Comparison of ENCODE assay signal across 8 mouse cellular contexts in the genomic region with DNA sequence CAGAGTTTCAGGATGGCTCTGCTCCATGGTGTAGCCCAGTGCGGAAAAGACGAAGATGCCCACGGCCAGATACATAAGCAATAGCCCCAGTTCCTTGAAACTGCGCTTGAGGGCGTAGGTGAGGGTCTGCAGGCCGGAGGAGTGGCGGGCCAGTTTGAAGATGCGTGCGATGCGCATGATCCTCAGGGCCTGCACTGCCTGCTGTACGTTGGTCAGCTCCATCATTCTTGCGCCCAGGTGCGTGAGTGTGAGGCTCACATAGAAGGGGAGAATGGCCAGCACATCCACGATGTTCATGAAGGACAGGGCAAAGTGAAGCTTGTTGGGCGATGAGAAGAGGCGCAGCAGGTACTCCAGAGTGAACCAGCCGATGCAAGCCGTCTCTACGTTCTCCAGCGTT. TPM values are rescaled to one million over a fixed set of nuclear protein-coding genes. Genes with fewer than 3 reads are reported as not detected.
DNase-seq lines count a peak whose midpoint lies in the region; ATAC-seq and TF ChIP-seq lines count a peak whose summit lies in the region.

No protein-coding gene starts in this region.

- no peak overlapping the region for H3K9ac ChIP-seq in heart, embryonic 12.5 days
- peak overlapping the region; percentile 78; the same call in 1 of the 2 replicates for H3K9ac ChIP-seq in hindbrain, embryonic 13.5 days
- H3K9ac ChIP-seq in midbrain, embryonic 14.5 days (replicated peaks; ENCODE audit: low read length), result no peak overlapping the region

- H3K9me3 ChIP-seq in heart, embryonic 12.5 days (replicated peaks), result no peaks in the 10 kb centered on the region
- H3K9me3 ChIP-seq in hindbrain, embryonic 13.5 days, result no peaks in the 10 kb centered on the region
- no peaks in the 10 kb centered on the region for H3K9me3 ChIP-seq in midbrain, embryonic 14.5 days (ENCODE audit: control insufficient read depth, low read length)

- TF ChIP-seq POLR2A in cortical plate, adult 2 months (IDR thresholded peaks at IDR 0.05; ENCODE audit: extremely low read depth, insufficient read depth, low read length), result no peak

- H3K27ac ChIP-seq in heart, embryonic 12.5 days (ENCODE audit: poor library complexity, severe bottlenecking), result no peak overlapping the region
- H3K27ac ChIP-seq in cortical plate, adult 2 months (ENCODE audit: insufficient read depth, low read length), result peak overlapping the region; percentile 61
- H3K27ac ChIP-seq in hindbrain, embryonic 13.5 days, result no peak overlapping the region
- H3K27ac ChIP-seq in midbrain, embryonic 14.5 days (replicated peaks; ENCODE audit: low read depth, low read length), result no peak overlapping the region

- TF ChIP-seq CTCF in cortical plate, adult 2 months (IDR thresholded peaks at IDR 0.05; ENCODE audit: extremely low read depth, insufficient read depth, low read length), result no peak

- DNase-seq in heart, postnatal 10 days, result no peak
- DNase-seq in midbrain, embryonic 14.5 days, result no peak
- no peak for DNase-seq in urinary bladder, postnatal 4 days (ENCODE audit: low spot score in 2 of 2)
- no peak for DNase-seq in embryo, embryonic 11 days
- no peak for DNase-seq in adrenal gland, adult (ENCODE audit: inconsistent age in 2 of 2, low spot score in 1 of 2)

- 68% methylated on average over 20 of the region's 20 CpGs for WGBS in heart, embryonic 12.5 days
- 75% methylated on average over 20 of the region's 20 CpGs for WGBS in hindbrain, embryonic 13.5 days
- WGBS in midbrain, embryonic 14.5 days, result 79% methylated on average over 20 of the region's 20 CpGs

- H3K4me1 ChIP-seq in heart, embryonic 12.5 days (replicated peaks), result peaks cover 22% of the 10 kb centered on the region
- H3K4me1 ChIP-seq in cortical plate, adult 2 months (ENCODE audit: control insufficient read depth, insufficient read depth, low read length), result no peaks in the 10 kb centered on the region; the same call in 1 of the 2 replicates
- H3K4me1 ChIP-seq in hindbrain, embryonic 13.5 days (replicated peaks), result peaks cover 23% of the 10 kb centered on the region
- 0 out of 2 replicates have a peak, but pooled peaks cover 4% of the 10 kb centered on the region for H3K4me1 ChIP-seq in midbrain, embryonic 14.5 days (ENCODE audit: control insufficient read depth, insufficient read depth, low read length)

- peak overlapping the region; percentile 96 for H3K4me2 ChIP-seq in heart, embryonic 12.5 days
- peak overlapping the region; percentile 94 for H3K4me2 ChIP-seq in hindbrain, embryonic 13.5 days
- peak overlapping the region; percentile 95 for H3K4me2 ChIP-seq in midbrain, embryonic 14.5 days (ENCODE audit: low read length)

- peaks cover 30% of the 10 kb centered on the region for H3K27me3 ChIP-seq in heart, embryonic 12.5 days (replicated peaks)
- peaks cover 41% of the 10 kb centered on the region for H3K27me3 ChIP-seq in hindbrain, embryonic 13.5 days
- peaks cover 14% of the 10 kb centered on the region for H3K27me3 ChIP-seq in midbrain, embryonic 14.5 days (ENCODE audit: control insufficient read depth, insufficient read depth, low read length)

- H3K36me3 ChIP-seq in heart, embryonic 12.5 days, result no peaks in the 10 kb centered on the region
- no peaks in the 10 kb centered on the region for H3K36me3 ChIP-seq in hindbrain, embryonic 13.5 days
- no peaks in the 10 kb centered on the region for H3K36me3 ChIP-seq in midbrain, embryonic 14.5 days (ENCODE audit: control insufficient read depth, insufficient read depth, low read length)

- intact Hi-C loops in heart, postnatal 10 days (cut with DNase I), result loop anchor here (10.0 kb wide), 1 partner anchor 140 kb away; no protein-coding TSS in a partner anchor

- ATAC-seq in heart, embryonic 12.5 days (ENCODE audit: insufficient number of reproducible peaks, low FRiP score), result no peak
- ATAC-seq in hindbrain, embryonic 13.5 days (ENCODE audit: low FRiP score), result no peak
- no peak for ATAC-seq in midbrain, embryonic 14.5 days (ENCODE audit: low FRiP score, low TSS enrichment)

- H3K4me3 ChIP-seq in heart, embryonic 12.5 days, result peak overlapping the region; percentile 57
- peak overlapping the region; percentile 65 for H3K4me3 ChIP-seq in cortical plate, adult 2 months (ENCODE audit: insufficient read depth, low read length)
- peak overlapping the region; percentile 56 for H3K4me3 ChIP-seq in hindbrain, embryonic 13.5 days
- peak overlapping the region; percentile 65 for H3K4me3 ChIP-seq in midbrain, embryonic 14.5 days (replicated peaks; ENCODE audit: low read depth, low read length)

RNA-seq across cellular contexts. Expression of gene Kcnf1, which starts 1.6 kb away (rescaled TPM):
- polyA plus RNA-seq in heart, embryonic 12.5 days (2016; fragmentation: Nextera tagmentation; extraction: Ambion mirVana), result 0.50 and 0.55 TPM in 2 replicates
- total RNA-seq in heart, postnatal 10 days (2021), result not detected
- 56.5 and 58.4 TPM in 2 replicates for polyA plus RNA-seq in cortical plate, adult 2 months (2012; rRNA removed)
- polyA plus RNA-seq in hindbrain, embryonic 13.5 days (2015; fragmentation: Nextera tagmentation; extraction: Ambion mirVana), result 2.5 and 3.0 TPM in 2 replicates
- 2.1 and 2.3 TPM in 2 replicates for polyA plus RNA-seq in midbrain, embryonic 14.5 days (2014; fragmentation: Nextera tagmentation; extraction: Ambion mirVana)

Comparison
In these comparisons a context has a peak if more than half of its experiments do, and no peak if none do; other contexts are left out.
1. RNA of gene Kcnf1, which starts 1.6 kb away (polyA plus RNA-seq): 56.5 to 58.4 TPM in cortical plate, adult 2 months; 2.5 to 3.0 TPM in hindbrain, embryonic 13.5 days, 2.1 to 2.3 TPM in midbrain, embryonic 14.5 days and 0.50 to 0.55 TPM in heart, embryonic 12.5 days; every median in the first group is over 10 times any median in the second.
2. Peak in every context shown above with its lines, with median percentiles within 50 percentile points of each other: H3K4me2 ChIP-seq and H3K4me3 ChIP-seq.